Mouse (Mus musculus): ENCODE measurements around the gene Krtap1-5. TPM values are rescaled to one million over a fixed set of nuclear protein-coding genes. Genes with fewer than 3 reads are reported as not detected.
"Not testable (repeated sequence)": the region's sequence is repeated elsewhere in the genome, so short reads cannot be mapped to it uniquely, and the experiment has no call there.

The Krtap1-5 gene
- not detected for total RNA-seq (2021)
- long read RNA-seq, experiment 1 = 0 reads
- long read RNA-seq, experiment 2 = 0 reads

DNA sequence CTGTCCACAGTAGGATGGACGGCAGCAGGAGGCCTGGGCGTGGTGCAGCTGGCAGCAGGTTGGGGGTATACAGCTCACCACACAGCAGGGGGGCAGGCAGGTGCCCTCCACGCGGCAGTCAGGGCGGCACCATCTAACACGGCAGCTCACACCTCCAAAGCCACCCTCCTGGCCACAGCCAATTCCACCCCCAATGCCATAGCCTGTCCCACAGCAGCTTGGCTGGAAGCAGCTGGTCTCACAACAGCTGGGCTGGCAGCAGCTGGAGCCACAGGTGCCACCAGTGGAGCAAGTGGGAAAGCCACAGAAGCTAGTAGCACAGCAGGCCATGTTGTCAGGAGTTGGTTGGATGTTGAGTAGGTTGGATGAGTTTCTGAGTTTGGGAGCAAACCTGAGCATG lies at the start of gene Krtap1-5:
TSS of gene Krtap1-5 (minus strand) at position 381 of the 400 bp plus-strand sequence.
- no peak for DNase-seq

GRCm38 (mm10) chr11:99628138-99628537 lies 47.3 kb upstream of the Krtap1-5 start, which contains the start of gene Krtap4-1:
Krtap4-1 (minus strand) TSS chr11:99628238.
- no peak for DNase-seq

GRCm38 (mm10) chr11:99620335-99620734 lies 39.5 kb upstream of the Krtap1-5 start, which contains the start of gene Gm11562:
Gm11562 (minus strand) TSS chr11:99620435.
- no peak for DNase-seq

- no peak for DNase-seq
Measured at GRCm38 (mm10) chr11:99614796-99615363, 34.1 kb upstream of the Krtap1-5 start, which contains the start of gene Krtap2-4. Krtap2-4 (minus strand) TSS chr11:99614846.

- DNase-seq = not testable (repeated sequence)
Measured at GRCm38 (mm10) chr11:99610089-99610488, 29.3 kb upstream of the Krtap1-5 start, which contains the start of gene Gm11937. Gm11937 (minus strand) TSS chr11:99610189.

- no peak for DNase-seq
Measured at GRCm38 (mm10) chr11:99609126-99609525, 28.3 kb upstream of the Krtap1-5 start.

DNA sequence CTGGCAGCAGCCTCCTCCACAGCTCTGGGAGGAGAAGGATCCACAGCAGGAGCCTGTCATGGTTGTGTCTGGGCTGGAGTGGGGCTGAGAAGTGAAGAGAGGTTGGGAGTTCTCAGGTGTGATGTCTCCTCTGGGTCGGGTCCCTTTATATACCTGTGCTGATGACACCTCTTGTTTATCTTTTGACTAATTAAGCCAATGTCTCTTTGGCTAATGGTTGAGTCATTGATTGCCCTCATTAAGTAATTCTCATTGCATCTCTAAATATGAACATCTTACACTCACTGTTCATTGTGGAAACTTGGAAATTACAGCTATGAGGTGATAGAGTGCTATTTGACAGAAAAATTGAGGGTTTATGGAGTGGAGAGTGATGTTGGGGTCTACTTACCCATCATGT lies 22.4 kb upstream of the Krtap1-5 start, which contains the start of gene Gm11938:
TSS of gene Gm11938 (minus strand) at position 101 of the 400 bp plus-strand sequence.
- DNase-seq = not testable (repeated sequence)

GRCm38 (mm10) chr11:99597742-99598141 lies 16.9 kb upstream of the Krtap1-5 start, which contains the start of gene Krtap9-3:
Krtap9-3 (minus strand) TSS chr11:99598105.
- DNase-seq = not testable (repeated sequence)

GRCm38 (mm10) chr11:99590981-99591380 lies 10.2 kb upstream of the Krtap1-5 start, which contains the start of gene Krtap1-3:
Krtap1-3 (minus strand) TSS chr11:99591339.
- no peak for DNase-seq

DNA sequence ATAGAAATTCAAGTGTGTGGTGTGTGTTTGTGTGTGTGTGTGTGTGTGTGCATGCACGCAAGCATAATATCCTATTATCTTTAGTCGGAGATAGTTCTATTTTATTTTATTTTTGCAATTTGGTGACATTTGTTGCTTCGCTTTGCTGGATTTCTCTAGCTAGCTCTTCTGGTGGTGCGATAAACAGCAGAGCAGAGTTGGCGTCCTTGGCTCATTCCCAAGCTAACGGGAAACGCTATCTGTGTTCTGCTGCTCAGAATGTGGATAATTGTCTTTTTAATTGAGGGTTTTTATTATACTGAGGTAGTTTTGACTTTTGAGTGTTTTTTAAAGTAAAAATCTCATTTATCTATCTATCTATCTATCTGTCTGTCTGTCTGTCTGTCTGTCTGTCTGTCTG lies 4.3 kb upstream of the Krtap1-5 start:
- DNase-seq = no peak

DNA sequence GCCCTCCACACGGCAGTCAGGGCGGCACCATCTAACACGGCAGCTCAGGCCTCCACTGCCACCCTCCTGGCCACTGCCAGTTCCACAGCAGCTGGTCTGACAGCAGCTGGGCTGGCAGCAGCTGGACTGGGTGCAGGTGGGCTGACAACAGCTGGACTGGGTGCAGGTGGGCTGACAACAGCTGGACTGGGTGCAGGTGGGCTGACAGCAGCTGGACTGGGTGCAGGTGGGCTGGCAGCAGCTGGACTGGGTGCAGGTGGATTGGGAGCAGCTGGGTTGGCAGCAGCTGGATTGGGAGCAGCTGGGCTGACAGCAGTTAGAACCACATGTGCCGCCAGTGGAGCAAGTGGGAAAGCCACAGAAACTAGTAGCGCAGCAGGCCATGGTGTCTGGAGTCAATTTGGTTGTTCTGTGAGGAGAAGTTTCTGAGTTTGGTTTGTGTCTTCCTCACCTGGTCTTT lies 2.5 kb upstream of the Krtap1-5 start, which contains the start of gene Krtap1-4:
TSS of gene Krtap1-4 (minus strand) at position 410 of the 460 bp plus-strand sequence.
- no peak for DNase-seq

DNA sequence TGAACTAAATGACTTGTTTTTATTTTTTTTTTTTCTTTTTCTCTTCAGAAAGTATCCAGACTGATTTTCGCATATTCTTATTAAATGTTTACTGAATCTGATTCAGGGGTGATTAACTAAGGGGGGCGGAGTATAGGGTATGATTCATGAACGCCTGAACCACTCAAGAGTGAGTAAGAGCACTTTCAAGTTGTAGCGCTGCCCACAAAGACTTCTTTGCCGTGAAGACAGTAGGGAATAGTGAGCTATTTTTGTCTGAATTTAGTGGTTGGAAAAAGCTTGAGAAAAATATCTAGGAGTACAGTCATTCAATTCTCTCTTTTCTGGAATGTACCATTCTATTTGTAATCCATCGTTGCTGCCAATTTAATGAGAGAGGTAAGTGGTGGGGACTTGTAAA lies 748 bp upstream of the Krtap1-5 start:
- DNase-seq = no peak

DNA sequence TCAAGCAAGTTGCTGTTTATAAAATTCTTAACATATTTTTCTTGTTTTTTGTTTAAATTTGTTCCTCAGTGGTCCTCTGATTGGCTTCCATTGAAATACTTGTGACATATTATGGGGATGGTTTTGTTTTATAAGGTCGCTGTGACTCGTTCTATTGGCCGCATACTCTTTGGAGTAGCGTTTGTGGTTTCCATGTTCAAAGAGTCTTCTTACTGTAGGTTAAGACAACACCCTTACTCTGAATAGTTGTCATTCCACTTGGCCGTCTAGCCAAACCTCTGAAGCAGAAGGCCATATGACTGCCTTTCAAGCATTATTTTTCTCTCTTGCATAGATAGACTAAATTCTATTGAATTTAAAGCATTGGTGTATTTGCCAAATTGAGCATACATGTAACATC lies 235 bp upstream of the Krtap1-5 start:
- DNase-seq = no peak

- peak; percentile 85 for DNase-seq
Measured at GRCm38 (mm10) chr11:99574106-99574505, 6.7 kb downstream of the Krtap1-5 start.

DNA sequence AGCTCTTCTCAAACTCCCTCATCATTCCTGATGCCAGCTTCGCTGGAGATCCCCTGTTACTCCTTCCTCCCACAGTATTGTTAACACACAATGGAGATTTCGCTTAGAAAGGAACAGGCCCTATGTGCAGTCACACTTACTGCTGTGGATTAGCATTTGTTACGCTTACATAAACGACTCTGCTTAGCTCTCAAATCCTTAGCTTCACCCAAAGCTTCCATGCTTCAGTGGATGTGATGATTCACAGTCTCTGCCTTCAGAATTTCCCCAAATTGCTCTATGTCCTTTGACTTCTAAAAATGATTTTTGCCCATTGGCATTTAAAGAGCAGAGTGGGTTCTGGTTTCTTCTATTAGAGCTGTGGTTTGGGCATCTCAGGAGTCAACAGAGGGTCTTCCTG lies 7.7 kb downstream of the Krtap1-5 start:
- DNase-seq = no peak

- no peak for DNase-seq
Measured at GRCm38 (mm10) chr11:99566530-99566929, 14.3 kb downstream of the Krtap1-5 start, which contains the start of gene Krtap3-1. Krtap3-1 (minus strand) TSS chr11:99566630.

GRCm38 (mm10) chr11:99562580-99562979 lies 18.2 kb downstream of the Krtap1-5 start:
- no peak for DNase-seq

GRCm38 (mm10) chr11:99559366-99559765 lies 21.4 kb downstream of the Krtap1-5 start, which contains the start of gene Gm11939:
Gm11939 (minus strand) TSS chr11:99559466.
- DNase-seq = no peak

DNA sequence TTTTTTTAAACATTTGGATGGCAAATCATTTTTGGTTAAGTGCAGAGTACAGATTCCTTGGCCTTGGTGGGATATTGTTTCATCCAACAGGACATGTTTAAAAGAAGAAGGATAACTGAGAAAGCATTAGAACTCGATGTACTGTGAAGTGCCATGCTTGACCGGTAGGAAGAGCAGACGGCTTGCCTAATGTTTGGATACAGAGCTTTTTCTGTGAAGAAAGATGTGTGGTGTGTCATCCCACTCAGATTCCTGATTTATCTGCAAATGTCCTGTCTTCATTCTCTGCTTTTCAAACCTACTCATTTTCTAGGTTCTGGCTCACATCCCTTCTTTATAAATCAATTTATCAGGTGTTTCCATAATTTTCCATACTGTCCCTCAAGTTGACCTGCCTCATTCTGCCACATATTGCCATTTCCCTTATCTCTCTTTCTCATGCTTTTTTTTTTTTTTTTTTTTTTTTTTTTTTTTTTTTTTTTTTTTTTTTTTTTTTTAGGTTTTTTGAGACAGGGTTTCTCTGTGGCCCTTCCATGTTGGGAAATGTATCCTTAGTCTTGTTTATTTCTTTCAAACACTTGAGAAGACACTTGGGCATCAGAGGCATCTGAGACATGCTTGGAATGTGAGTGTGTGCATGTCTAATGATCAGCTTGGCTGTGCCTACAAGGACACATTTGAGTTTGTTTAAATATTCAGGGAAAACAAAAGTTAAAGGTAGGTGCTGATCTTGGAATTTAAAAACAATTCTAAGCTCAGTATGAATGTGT lies 22.7 kb downstream of the Krtap1-5 start:
- DNase-seq = no peak

GRCm38 (mm10) chr11:99556753-99557152 lies 24.1 kb downstream of the Krtap1-5 start, which contains the start of gene Krtap3-2:
Krtap3-2 (minus strand) TSS chr11:99556853.
- DNase-seq = no peak

DNA sequence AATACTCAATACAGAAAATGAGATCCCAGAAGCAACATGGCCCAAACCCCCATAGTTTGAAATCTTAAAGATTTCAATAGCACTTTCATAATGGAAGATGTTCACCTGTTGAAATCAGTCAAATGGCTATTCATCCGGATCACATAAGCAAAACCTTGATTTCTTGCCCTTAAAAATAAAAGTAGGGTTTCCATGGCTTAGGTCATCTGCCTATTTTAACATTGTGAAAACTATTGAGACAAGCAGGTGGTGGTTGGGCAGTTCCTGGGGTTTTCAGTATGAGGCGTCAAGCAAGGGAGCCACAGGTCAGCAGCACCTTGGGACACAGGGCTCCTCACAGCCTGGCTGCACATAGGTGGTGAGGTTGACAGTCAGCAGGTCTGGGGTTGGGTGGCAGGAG lies 24.6 kb downstream of the Krtap1-5 start:
- DNase-seq = no peak

- no peak for DNase-seq
Measured at GRCm38 (mm10) chr11:99550765-99551164, 30.1 kb downstream of the Krtap1-5 start, which contains the start of gene Krtap3-3. Krtap3-3 (minus strand) TSS chr11:99550865.

GRCm38 (mm10) chr11:99547892-99548291 lies 32.9 kb downstream of the Krtap1-5 start:
- no peak for DNase-seq

Data from adrenal gland, postnatal 10 days (tissue).